Mouse (Mus musculus) lung, postnatal 0 days (tissue): Measurements from ENCODE around the gene Fam78b. TPM values are rescaled to one million over a fixed set of nuclear protein-coding genes. Genes with fewer than 3 reads are reported as not detected.

ENCODE experiments used
- ATAC-seq: fragments of 200-750 bp; cut with Nextera tagmentation; 2 replicates; pipeline ENCODE4 v1.8.0; 2017; ENCODE audit warnings: moderate library complexity
- DNase-seq: peaks from one replicate; pipeline ENCODE4 v3.0.0-alpha.2; 2016; ENCODE audit warnings: low spot score
- H3K27ac ChIP-seq: fragments of 300-500 bp; sonication (generic); 2 replicates; pipeline ENCODE4 v1.5.1; 2014; ENCODE audit warnings: antibody characterized with exemption, mild to moderate bottlenecking, low read length, mixed read lengths
- H3K27me3 ChIP-seq: fragments of 300-500 bp; sonication (generic); replicated peaks from 2 replicates; pipeline ENCODE4 v1.6.1; 2014; ENCODE audit warnings: low read length, mixed read lengths; ENCODE audit not compliant: insufficient read depth
- H3K36me3 ChIP-seq: fragments of 300-500 bp; sonication (generic); 2 replicates; pipeline ENCODE4 v1.6.1; 2014; ENCODE audit warnings: low read length, mixed read lengths; ENCODE audit not compliant: insufficient read depth
- H3K4me1 ChIP-seq: fragments of 300-500 bp; sonication (generic); 2 replicates; pipeline ENCODE4 v1.6.1; 2014; ENCODE audit warnings: antibody characterized with exemption, low read depth, low read length, mixed read lengths; ENCODE audit not compliant: insufficient read depth
- H3K4me2 ChIP-seq: fragments of 300-500 bp; sonication (generic); replicated peaks from 2 replicates; pipeline ENCODE4 v1.6.1; 2014; ENCODE audit warnings: low read depth, mild to moderate bottlenecking, low read length, moderate library complexity, mixed read lengths
- H3K4me3 ChIP-seq: fragments of 300-500 bp; sonication (generic); 2 replicates; pipeline ENCODE4 v1.5.1; 2014; ENCODE audit warnings: low read depth, low read length
- H3K9ac ChIP-seq: fragments of 300-500 bp; sonication (generic); replicated peaks from 2 replicates; pipeline ENCODE4 v1.6.1; 2014; ENCODE audit warnings: low read depth, mild to moderate bottlenecking
- H3K9me3 ChIP-seq: fragments of 300-500 bp; sonication (generic); 2 replicates; pipeline ENCODE4 v1.6.1; 2016; ENCODE audit warnings: low read length, mixed read lengths
- CTCF ChIP-seq: IDR thresholded peaks from 2 replicates; pipeline ENCODE4 v1.5.1; 2016; ENCODE audit warnings: antibody characterized with exemption, mild to moderate bottlenecking
- EP300 ChIP-seq: IDR thresholded peaks from 2 replicates; pipeline ENCODE4 v1.6.1; 2016; ENCODE audit warnings: antibody characterized with exemption, mild to moderate bottlenecking, control low read depth
- WGBS: fragments of 180-500 bp; shearing (Covaris S2); extraction: QIAGEN DNeasy Blood & Tissue Kit; methylation state at CpG from one replicate; pipeline ENCODE4 v1.1.7; 2014; 5-methylcytosine and 5-hydroxymethylcytosine counted together
- polyA plus RNA-seq: library from polyadenylated mRNA; unstranded; fragments of >200 nt; fragmentation: Nextera tagmentation; extraction: Ambion mirVana; gene quantifications from 2 replicates; pipeline ENCODE4 v1.2.1, GENCODE M21; 2015

The Fam78b gene
- polyA plus RNA-seq, 1 experiment from 2014 or later: 0.61 TPM

DNA sequence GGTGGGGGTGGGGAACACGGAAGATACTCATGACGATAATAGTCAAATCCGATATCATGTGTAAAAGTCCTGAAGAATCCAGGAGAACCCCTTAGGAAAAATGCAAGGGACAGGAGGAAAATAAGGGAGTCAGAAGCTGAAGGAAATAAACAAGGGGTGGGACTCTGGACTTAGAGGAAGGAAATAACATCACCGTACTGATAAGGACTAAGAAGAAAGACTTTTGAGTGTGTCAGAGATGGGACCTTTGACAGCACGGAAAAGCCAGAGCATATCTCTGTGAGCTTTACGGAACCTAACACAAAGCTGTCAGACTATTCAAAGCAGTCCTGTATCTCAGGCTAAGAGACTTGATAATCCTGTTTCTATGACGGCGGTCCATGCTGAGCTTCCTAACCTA, 5.0 kb upstream of the Fam78b start:
- Histone ChIP-seq H3K9me3 (no peaks in the 10 kb centered on the region), H3K4me2 (no peak overlapping the region), H3K36me3 (no peaks in the 10 kb centered on the region), H3K27me3 (peaks cover 2% of the 10 kb centered on the region; the same call in 1 of the 2 replicates), H3K4me1 (no peaks in the 10 kb centered on the region), H3K27ac (no peak overlapping the region), H3K4me3 (no peak overlapping the region), H3K9ac (no peak overlapping the region)
- WGBS: 56% methylated on average over 8 of the region's 8 CpGs
- ATAC-seq (no peak), DNase-seq (no peak)
- TF ChIP-seq EP300: peak; percentile 78
- no peak for TF ChIP-seq CTCF

DNA sequence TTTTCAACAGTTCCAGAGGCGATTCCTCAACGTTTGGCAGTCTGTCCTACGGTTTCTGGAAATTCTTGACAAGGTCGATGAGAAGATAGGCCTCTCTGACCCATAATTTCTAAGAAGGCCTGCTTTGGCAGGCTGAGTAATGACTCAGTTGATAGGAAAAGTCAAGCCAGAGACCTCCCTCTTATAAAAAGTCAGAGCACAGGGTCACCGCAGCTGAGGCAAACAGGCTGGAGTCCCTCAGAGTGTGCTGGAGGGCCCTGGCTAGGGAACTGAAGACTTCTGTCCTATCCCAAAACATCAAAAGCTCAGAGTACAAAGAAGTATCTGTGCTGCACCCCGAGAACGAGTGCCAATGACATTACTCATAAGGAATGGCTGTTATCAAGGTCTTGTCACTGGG, 4.4 kb upstream of the Fam78b start:
- H3K27ac ChIP-seq: no peak overlapping the region
- H3K4me2 ChIP-seq: no peak overlapping the region
- no peak for TF ChIP-seq CTCF
- TF ChIP-seq EP300: no peak
- peaks cover 6% of the 10 kb centered on the region; the same call in 1 of the 2 replicates for H3K27me3 ChIP-seq
- H3K4me1 ChIP-seq: no peaks in the 10 kb centered on the region
- 45% methylated on average over 7 of the region's 7 CpGs for WGBS
- no peaks in the 10 kb centered on the region for H3K36me3 ChIP-seq
- no peak overlapping the region for H3K4me3 ChIP-seq
- ATAC-seq (no peak), DNase-seq (no peak)
- H3K9me3 ChIP-seq: no peaks in the 10 kb centered on the region
- H3K9ac ChIP-seq: no peak overlapping the region

DNA sequence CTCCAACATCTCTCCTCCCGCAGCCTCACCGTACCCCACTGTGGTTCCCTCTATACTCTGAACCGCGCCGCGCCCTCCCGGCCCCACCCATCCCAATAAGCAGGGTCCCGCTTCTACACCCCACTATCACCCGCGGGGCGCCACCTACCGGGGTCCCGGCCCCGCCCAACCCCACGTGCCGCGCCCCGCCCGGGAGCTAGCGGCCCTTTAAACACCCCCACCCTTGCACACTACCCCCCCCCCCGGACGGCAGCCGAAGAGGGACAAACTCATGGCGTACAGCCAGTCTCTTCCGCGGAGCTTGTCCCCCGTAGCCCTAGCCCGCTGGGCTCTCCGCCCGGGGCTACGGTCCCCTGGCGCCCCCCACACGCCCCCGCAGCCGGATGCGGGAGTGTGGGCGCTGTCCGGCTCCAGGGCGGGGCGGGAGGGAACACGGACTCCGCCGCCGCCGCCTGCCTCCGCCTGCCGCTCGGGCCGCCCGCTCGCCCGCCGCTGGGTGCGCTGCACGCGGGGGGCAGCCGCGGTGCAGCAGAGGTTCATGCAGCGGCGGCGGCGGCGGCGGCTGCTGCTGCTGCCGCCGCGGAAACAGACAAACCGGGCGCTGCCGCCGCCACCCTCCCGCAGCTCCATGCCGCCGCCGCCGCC, 566 bp upstream of the Fam78b start:
- no peak for TF ChIP-seq EP300
- 0 out of 2 replicates have a peak, but pooled peaks have one; percentile 6 for TF ChIP-seq CTCF
- WGBS: under 1% methylated on average over 27 of the region's 76 CpGs
- Histone ChIP-seq H3K4me2 (peak overlapping the region; percentile 98), H3K27ac (no peak overlapping the region), H3K27me3 (peaks cover 12% of the 10 kb centered on the region; the same call in 1 of the 2 replicates), H3K36me3 (no peaks in the 10 kb centered on the region), H3K9ac (peak overlapping the region; percentile 46), H3K9me3 (no peaks in the 10 kb centered on the region), H3K4me1 (no peaks in the 10 kb centered on the region), H3K4me3 (peak overlapping the region; percentile 76)
- peak; percentile 57 for DNase-seq
- ATAC-seq: peak; percentile 77

- no peak for DNase-seq
These were observed 748 bp downstream of the Fam78b start for GRCm38 (mm10) chr1:167001844-167002485.

GRCm38 (mm10) chr1:167002486-167002850, 1.3 kb downstream of the Fam78b start:
- Histone ChIP-seq H3K4me1 (no peaks in the 10 kb centered on the region), H3K4me3 (peak overlapping the region; percentile 76), H3K9ac (no peak overlapping the region), H3K36me3 (no peaks in the 10 kb centered on the region), H3K4me2 (peak overlapping the region; percentile 98), H3K9me3 (no peaks in the 10 kb centered on the region), H3K27ac (no peak overlapping the region), H3K27me3 (peaks cover 12% of the 10 kb centered on the region; the same call in 1 of the 2 replicates)
- 1% methylated on average over 17 of the region's 19 CpGs for WGBS
- TF ChIP-seq EP300 (no peak), CTCF (peak; percentile 62)
- DNase-seq: peak; percentile 67
- peak; percentile 42; the same call in 1 of the 2 replicates for ATAC-seq

More at GRCm38 (mm10) chr1:167001844-167002485, 748 bp downstream of the Fam78b start:
- no peaks in the 10 kb centered on the region for H3K4me1 ChIP-seq
- H3K36me3 ChIP-seq: no peaks in the 10 kb centered on the region
- H3K27me3 ChIP-seq: peaks cover 12% of the 10 kb centered on the region; the same call in 1 of the 2 replicates
- H3K9ac ChIP-seq: no peak overlapping the region
- 2% methylated on average over 30 of the region's 30 CpGs for WGBS
- ATAC-seq: no peak
- H3K9me3 ChIP-seq: no peaks in the 10 kb centered on the region
- TF ChIP-seq EP300 (no peak), CTCF (no peak)
- peak overlapping the region; percentile 98 for H3K4me2 ChIP-seq
- peak overlapping the region; percentile 76 for H3K4me3 ChIP-seq
- H3K27ac ChIP-seq: no peak overlapping the region

- Histone ChIP-seq H3K4me1 (no peaks in the 10 kb centered on the region), H3K36me3 (no peaks in the 10 kb centered on the region), H3K27me3 (peaks cover 11% of the 10 kb centered on the region; the same call in 1 of the 2 replicates), H3K4me2 (no peak overlapping the region), H3K4me3 (no peak overlapping the region), H3K27ac (no peak overlapping the region), H3K9me3 (no peaks in the 10 kb centered on the region), H3K9ac (no peak overlapping the region)
- TF ChIP-seq CTCF (no peak), EP300 (no peak)
- WGBS: 60% methylated on average over 2 of the region's 2 CpGs
- no peak for DNase-seq
- ATAC-seq: no peak
These were observed 3.4 kb downstream of the Fam78b start for GRCm38 (mm10) chr1:167004621-167005020.
